Mouse (Mus musculus): Measurements from ENCODE around the gene Gm12355.

Gene Gm12355

DNA sequence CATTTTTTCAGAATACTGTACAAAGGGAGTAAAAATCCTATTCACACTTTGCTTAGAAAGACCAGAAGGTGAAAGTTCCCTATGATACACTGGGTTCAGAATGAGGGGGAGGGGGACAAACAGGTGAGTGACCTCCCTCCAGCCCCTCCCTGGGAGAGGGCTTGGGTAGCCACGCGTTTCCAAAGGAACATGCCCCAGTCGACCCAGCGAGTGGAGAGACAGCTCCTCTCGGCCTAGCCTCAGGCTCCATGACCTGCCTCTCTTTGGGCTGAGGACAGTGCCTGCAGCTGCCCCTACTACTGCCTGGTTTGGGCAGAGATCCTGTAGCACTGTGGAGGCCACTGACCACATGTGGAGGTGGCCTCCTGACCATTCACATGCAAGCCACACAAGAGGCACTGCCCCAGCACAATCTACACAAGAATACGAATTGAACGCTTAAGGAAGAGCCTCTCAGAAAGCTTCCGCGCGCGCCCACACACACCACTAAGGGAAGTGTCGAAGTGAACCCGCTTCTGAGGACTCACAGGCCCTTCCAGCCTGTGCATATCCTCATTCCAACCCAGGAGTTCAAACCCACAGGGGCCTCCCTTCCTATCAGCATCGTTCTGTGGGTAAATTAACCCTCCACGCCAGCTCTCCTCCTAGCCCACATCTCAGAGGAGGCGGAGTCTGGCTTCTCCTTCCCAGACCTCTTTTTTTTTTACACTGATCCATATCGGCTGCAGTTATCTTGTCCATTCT, 44.0 kb downstream of the Gm12355 start:
- no peak for DNase-seq (ENCODE audit: low read depth)

- no peak for DNase-seq (ENCODE audit: low read depth)
Observed at GRCm38 (mm10) chr11:98580301-98581121, 45.0 kb downstream of the Gm12355 start.

DNA sequence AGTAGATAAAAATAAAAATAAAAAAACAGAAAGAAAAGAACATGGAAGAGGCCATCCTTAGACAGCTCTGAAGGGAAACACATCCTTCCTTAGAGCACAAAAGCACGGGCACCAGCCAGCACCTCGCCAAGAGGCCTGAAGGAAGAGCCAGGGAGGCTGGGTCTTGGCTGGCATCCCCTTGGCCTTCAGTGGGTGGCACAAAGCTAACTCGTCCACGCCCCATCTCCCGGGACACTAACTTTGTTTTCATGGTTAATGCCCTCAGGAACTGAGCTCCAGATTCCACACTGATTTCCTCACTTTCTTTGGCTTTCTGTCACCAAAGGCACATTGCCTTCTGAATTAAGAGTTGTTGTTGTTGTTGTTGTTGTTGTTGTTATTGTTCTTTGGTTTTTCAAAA, 47.7 kb downstream of the Gm12355 start:
- no peak for DNase-seq (ENCODE audit: low read depth)

All from fibroblast of lung, adult 2 months (primary cell).